Mouse (Mus musculus) megakaryocyte-erythroid progenitor cell, adult 5 weeks (primary cell): ENCODE measurements around the gene Zfp879. TPM values are rescaled to one million over a fixed set of nuclear protein-coding genes. Genes with fewer than 3 reads are reported as not detected.

Experiments
- polyA plus RNA-seq: library from polyadenylated mRNA; stranded (reverse); fragments of >175 nt; gene quantifications from 2 replicates; pipeline ENCODE4 v1.2.3, GENCODE M21; 2012

Zfp879 gene
- 0.04 and 0.09 TPM in 2 replicates for polyA plus RNA-seq

GRCm38 (mm10) chr11:50841023-50841735, at the start of gene Zfp879:
TSS of gene Zfp879 (minus strand) at chr11:50841552.

GRCm38 (mm10) chr11:50887390-50888128, 46.2 kb upstream of the Zfp879 start, which contains the start of gene Zfp454:
TSS of gene Zfp454 (minus strand) at chr11:50887651.

GRCm38 (mm10) chr11:50850177-50850735, 8.9 kb upstream of the Zfp879 start, which contains the start of gene Grm6:
TSS of gene Grm6 (plus strand) at chr11:50850685.

GRCm38 (mm10) chr11:50827010-50827953, 14.1 kb downstream of the Zfp879 start, which contains the start of gene Zfp354c:
TSS of gene Zfp354c (minus strand) at chr11:50827724.

Other genes starting within 250 kb of the Zfp879 start
- not detected in 2 replicates for gene Adamts2, start 239.5 kb downstream of the Zfp879 start, polyA plus RNA-seq
- 0.41 and 2.2 TPM in 2 replicates for gene Zfp354c, start 13.8 kb downstream of the Zfp879 start, polyA plus RNA-seq
- 0.04 and 0.14 TPM in 2 replicates for gene Grm6, start 9.1 kb upstream of the Zfp879 start, polyA plus RNA-seq
- gene Zfp454, start 46.1 kb upstream of the Zfp879 start, polyA plus RNA-seq = 0.49 TPM in 1 of 2 replicates, not detected in the other
- 0.06 and 0.09 TPM in 2 replicates for gene Zfp2, start 74.6 kb upstream of the Zfp879 start, polyA plus RNA-seq
- 0.04 and 0.50 TPM in 2 replicates for gene Zfp354b, start 90.1 kb upstream of the Zfp879 start, polyA plus RNA-seq
- not detected in 2 replicates for gene 4933414I15Rik, start 102.2 kb upstream of the Zfp879 start, polyA plus RNA-seq
- gene Prop1, start 112.2 kb upstream of the Zfp879 start, polyA plus RNA-seq = not detected in 2 replicates
- not detected in 2 replicates for gene Olfr1378, start 125.0 kb upstream of the Zfp879 start, polyA plus RNA-seq
- not detected in 2 replicates for gene Olfr1377, start 140.4 kb upstream of the Zfp879 start, polyA plus RNA-seq
- gene Olfr51, start 162.0 kb upstream of the Zfp879 start, polyA plus RNA-seq = not detected in 2 replicates
- not detected in 2 replicates for gene Olfr54, start 172.7 kb upstream of the Zfp879 start, polyA plus RNA-seq
- not detected in 2 replicates for gene Olfr1375, start 206.6 kb upstream of the Zfp879 start, polyA plus RNA-seq
- 0.01 TPM in 1 of 2 replicates, not detected in the other for gene Zfp354a, start 217.7 kb upstream of the Zfp879 start, polyA plus RNA-seq